Comparison of ENCODE assay signal across 29 mouse cellular contexts in genomic region chr17:12106255-12106654, GRCm38 (mm10). TPM values are rescaled to one million over a fixed set of nuclear protein-coding genes. Genes with fewer than 3 reads are reported as not detected.
DNase-seq lines count a peak whose midpoint lies in the region; ATAC-seq and TF ChIP-seq lines count a peak whose summit lies in the region.
"Had no signal": no experiment of that assay in that cellular context is flagged by ENCODE, and none has a peak within 500 bp of the region (broad histone marks: within the 10 kb centered on the region; RNA-seq: fewer than 3 reads in every experiment).

No protein-coding gene starts in this region.

- TF ChIP-seq EP300 in ES-Bruce4 (IDR thresholded peaks at IDR 0.05; ENCODE audit: insufficient read depth, low read depth, low read length), result peak; percentile 93

- H3K27me3 ChIP-seq in forebrain, embryonic 15.5 days, result no peaks in the 10 kb centered on the region
- H3K27me3 ChIP-seq in forebrain, embryonic 12.5 days, result no peaks in the 10 kb centered on the region
- no peaks in the 10 kb centered on the region for H3K27me3 ChIP-seq in ES-Bruce4 (ENCODE audit: control insufficient read depth, insufficient read depth, low read length, poor library complexity, severe bottlenecking)
- no peaks in the 10 kb centered on the region for H3K27me3 ChIP-seq in embryonic facial prominence, embryonic 10.5 days (replicated peaks; ENCODE audit: low read depth, poor library complexity, severe bottlenecking)
- H3K27me3 ChIP-seq: intestine, embryonic 15.5 days; neural tube, embryonic 15.5 days; stomach, embryonic 15.5 days had no signal

- H3K36me3 ChIP-seq in forebrain, embryonic 15.5 days, result no peaks in the 10 kb centered on the region
- no peaks in the 10 kb centered on the region for H3K36me3 ChIP-seq in forebrain, embryonic 12.5 days (replicated peaks)
- no peaks in the 10 kb centered on the region for H3K36me3 ChIP-seq in ES-Bruce4 (ENCODE audit: control insufficient read depth, insufficient read depth, low read length, poor library complexity, severe bottlenecking)
- no peaks in the 10 kb centered on the region for H3K36me3 ChIP-seq in embryonic facial prominence, embryonic 10.5 days (replicated peaks)
- H3K36me3 ChIP-seq: hindbrain, embryonic 10.5 days; intestine, embryonic 15.5 days; neural tube, embryonic 15.5 days; stomach, embryonic 15.5 days had no signal

- H3K9ac ChIP-seq in forebrain, embryonic 15.5 days (replicated peaks), result no peak overlapping the region
- H3K9ac ChIP-seq in forebrain, embryonic 12.5 days, result no peak overlapping the region
- H3K9ac ChIP-seq in ES-Bruce4 (ENCODE audit: low read depth, poor library complexity, severe bottlenecking), result no peak overlapping the region
- H3K9ac ChIP-seq: forebrain, postnatal 0 days; intestine, embryonic 15.5 days; liver, embryonic 14.5 days; neural tube, embryonic 15.5 days; stomach, embryonic 15.5 days had no signal

- TF ChIP-seq POLR2A in ES-Bruce4 (IDR thresholded peaks at IDR 0.05; ENCODE audit: insufficient read depth, low read length), result no peak
- no peak for TF ChIP-seq POLR2A in brain, embryonic 14.5 days (IDR thresholded peaks at IDR 0.05; ENCODE audit: borderline replicate concordance, extremely low read depth, insufficient read depth, insufficient read length, poor library complexity, severe bottlenecking)

- no peak overlapping the region for H3K4me2 ChIP-seq in forebrain, embryonic 15.5 days (replicated peaks)
- H3K4me2 ChIP-seq in forebrain, embryonic 12.5 days, result no peak overlapping the region
- H3K4me2 ChIP-seq: intestine, embryonic 15.5 days; neural tube, embryonic 15.5 days; stomach, embryonic 15.5 days had no signal

- peak; percentile 21 for DNase-seq in cerebellum, adult 9-11 months
- DNase-seq in cerebellum, adult 8-10 months, result no peak
- peak; percentile 72 for DNase-seq in brain, embryonic 14.5 days (ENCODE audit: low read depth)
- DNase-seq in embryonic facial prominence, embryonic 10.5 days (ENCODE audit: low spot score), result no peak
- DNase-seq: adrenal gland, postnatal 25 days; cerebellum, adult 11-12 months; forebrain, postnatal 0 days; heart, postnatal 14 days; kidney, adult 2 months; kidney, postnatal 36 days; layer of hippocampus, postnatal 36 days; liver; lung, adult 2 months; lung, postnatal 10 days; midbrain, embryonic 14.5 days; right cerebral cortex, postnatal 25 days; thymus, adult 18-20 months; thymus, postnatal 25 days had no signal

- H3K9me3 ChIP-seq in forebrain, embryonic 15.5 days, result no peaks in the 10 kb centered on the region
- no peaks in the 10 kb centered on the region for H3K9me3 ChIP-seq in forebrain, embryonic 12.5 days
- no peaks in the 10 kb centered on the region for H3K9me3 ChIP-seq in ES-Bruce4 (replicated peaks; ENCODE audit: control insufficient read depth, insufficient read depth, low read length, poor library complexity, severe bottlenecking)
- no peaks in the 10 kb centered on the region for H3K9me3 ChIP-seq in embryonic facial prominence, embryonic 10.5 days
- H3K9me3 ChIP-seq: intestine, embryonic 15.5 days; neural tube, embryonic 15.5 days; stomach, embryonic 15.5 days had no signal

- H3K27ac ChIP-seq in forebrain, embryonic 15.5 days (replicated peaks), result no peak overlapping the region
- no peak overlapping the region for H3K27ac ChIP-seq in forebrain, embryonic 12.5 days
- H3K27ac ChIP-seq in ES-Bruce4 (ENCODE audit: insufficient read depth, low read length), result peak overlapping the region; percentile 19; the same call in 1 of the 2 replicates
- H3K27ac ChIP-seq in embryonic facial prominence, embryonic 10.5 days (replicated peaks), result no peak overlapping the region
- H3K27ac ChIP-seq: hindbrain, embryonic 10.5 days; intestine, embryonic 15.5 days; layer of hippocampus, adult 2 months; liver, embryonic 14.5 days; macrophage; neural tube, embryonic 15.5 days; stomach, embryonic 15.5 days had no signal

- WGBS in forebrain, embryonic 15.5 days, result 37% methylated on average over 4 of the region's 4 CpGs
- WGBS in forebrain, embryonic 12.5 days, result 54% methylated on average over 4 of the region's 4 CpGs
- WGBS in embryonic facial prominence, embryonic 10.5 days, result 61% methylated on average over 4 of the region's 4 CpGs

- ATAC-seq in forebrain, embryonic 15.5 days (replicated peaks), result 0 out of 2 replicates have a peak, but pooled peaks have one; percentile 35
- ATAC-seq in forebrain, embryonic 12.5 days (ENCODE audit: low FRiP score), result no peak
- ATAC-seq: forebrain, postnatal 0 days; hindbrain, embryonic 16.5 days; intestine, embryonic 15.5 days had no signal

- no peak overlapping the region for H3K4me3 ChIP-seq in forebrain, embryonic 15.5 days
- H3K4me3 ChIP-seq in forebrain, embryonic 12.5 days (replicated peaks), result no peak overlapping the region
- no peak overlapping the region for H3K4me3 ChIP-seq in ES-Bruce4 (ENCODE audit: low read depth, low read length)
- H3K4me3 ChIP-seq in embryonic facial prominence, embryonic 10.5 days, result no peak overlapping the region
- H3K4me3 ChIP-seq: hindbrain, embryonic 10.5 days; intestine, embryonic 15.5 days; layer of hippocampus, adult 2 months; neural tube, embryonic 15.5 days; stomach, embryonic 15.5 days had no signal

- TF ChIP-seq CTCF in ES-Bruce4 (IDR thresholded peaks at IDR 0.05; ENCODE audit: low read depth, low read length), result no peak
- TF ChIP-seq CTCF in brain, embryonic 14.5 days (IDR thresholded peaks at IDR 0.05; ENCODE audit: borderline replicate concordance, extremely low read depth, insufficient read depth, insufficient read length), result no peak

- no peaks in the 10 kb centered on the region for H3K4me1 ChIP-seq in forebrain, embryonic 15.5 days
- no peaks in the 10 kb centered on the region for H3K4me1 ChIP-seq in forebrain, embryonic 12.5 days
- peaks cover 6% of the 10 kb centered on the region for H3K4me1 ChIP-seq in ES-Bruce4 (ENCODE audit: control insufficient read depth, insufficient read depth, low read length)
- no peaks in the 10 kb centered on the region for H3K4me1 ChIP-seq in embryonic facial prominence, embryonic 10.5 days
- H3K4me1 ChIP-seq: hindbrain, embryonic 10.5 days; intestine, embryonic 15.5 days; neural tube, embryonic 15.5 days; stomach, embryonic 15.5 days had no signal

RNA-seq across cellular contexts. Expression of gene Agpat4, which starts 12.2 kb away (rescaled TPM):
- 53.6 and 54.7 TPM in 2 replicates for polyA plus RNA-seq in forebrain, embryonic 15.5 days (2015; fragmentation: Nextera tagmentation; extraction: Ambion mirVana)
- polyA plus RNA-seq in forebrain, embryonic 12.5 days (2016; fragmentation: Nextera tagmentation; extraction: Ambion mirVana), result 40.6 and 40.9 TPM in 2 replicates
- 80.4 and 83.7 TPM in 2 replicates for polyA plus RNA-seq in ES-Bruce4 (2011; ENCODE audit: insufficient read depth, insufficient read length, low read depth, missing spikeins)
- 27.6 and 35.2 TPM in 2 replicates for polyA plus RNA-seq in brain, embryonic 14.5 days (2012; rRNA removed)
- polyA plus RNA-seq in embryonic facial prominence, embryonic 10.5 days (2016; fragmentation: Nextera tagmentation; extraction: Ambion mirVana), result 39.4 and 41.3 TPM in 2 replicates

Comparison
In these comparisons a context has a peak if more than half of its experiments do, and no peak if none do; other contexts are left out.
1. DNase-seq: peak in cerebellum, adult 9-11 months (single experiment) and brain, embryonic 14.5 days (single experiment); none in cerebellum, adult 8-10 months (single experiment) and embryonic facial prominence, embryonic 10.5 days (single experiment).